Mouse (Mus musculus) cerebellum, adult 8-10 months (tissue): ENCODE results near the gene Ccl9.

Source experiments
- DNase-seq: peaks from one replicate; pipeline ENCODE4 v3.0.0; 2022

The Ccl9 gene

DNA sequence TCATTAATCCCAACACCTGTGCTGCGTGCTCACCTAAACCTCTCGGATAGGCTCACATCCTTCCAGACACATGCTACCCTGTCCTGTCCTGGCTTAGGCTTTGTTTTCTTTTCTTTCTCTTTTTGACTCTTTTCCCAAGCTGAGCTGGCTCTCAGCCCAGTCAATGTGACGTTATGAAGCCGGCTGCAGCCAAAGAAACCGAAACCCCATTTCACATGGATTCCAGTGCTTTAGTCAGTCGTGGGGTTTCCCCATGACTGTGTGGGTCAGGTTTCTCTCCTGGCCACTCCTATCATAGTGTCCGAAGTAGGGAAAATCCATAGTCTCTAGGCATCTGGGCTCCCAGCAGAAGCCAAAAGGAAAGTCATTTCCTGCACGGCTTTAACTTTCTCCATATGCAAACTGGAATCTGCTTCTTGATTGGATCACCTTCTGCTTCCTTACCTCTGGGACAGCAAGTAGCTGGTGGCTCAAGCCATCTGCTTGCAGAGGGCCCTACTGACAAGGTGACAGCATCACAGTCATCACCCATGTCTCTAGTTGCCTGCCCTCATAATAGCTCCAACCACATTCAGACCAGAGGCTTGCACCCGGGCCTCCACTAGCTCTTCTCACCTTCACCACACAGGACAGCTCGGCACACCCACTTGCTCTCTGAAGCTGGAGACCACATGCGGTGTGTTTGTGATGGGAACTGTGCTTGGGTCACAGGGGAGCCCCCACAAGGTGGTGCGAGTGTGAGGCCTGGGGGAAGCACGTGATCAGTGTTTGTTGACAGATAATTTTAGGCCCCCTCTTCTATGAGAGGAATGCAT, 43.6 kb downstream of the Ccl9 start:
- DNase-seq = peak; percentile 21

DNA sequence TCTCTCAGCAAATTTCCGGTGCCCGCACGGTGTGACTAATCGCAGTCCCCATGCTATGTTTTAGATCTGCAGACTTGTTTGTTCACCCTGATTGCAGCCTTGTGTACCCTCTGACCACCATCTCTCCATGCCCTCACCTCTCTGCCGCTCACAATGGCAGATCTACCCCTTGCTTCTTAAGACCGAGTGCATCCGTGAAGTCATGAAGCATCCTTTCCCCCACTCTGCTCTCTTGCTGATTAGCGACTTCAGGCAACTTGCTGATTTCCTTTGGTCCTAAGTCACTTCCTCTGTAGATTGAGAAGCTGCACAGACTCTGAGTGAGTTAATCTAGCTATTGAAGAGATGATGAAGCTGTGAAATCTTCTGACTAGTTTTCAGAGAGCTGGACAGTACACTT, 44.3 kb downstream of the Ccl9 start:
- no peak for DNase-seq

DNA sequence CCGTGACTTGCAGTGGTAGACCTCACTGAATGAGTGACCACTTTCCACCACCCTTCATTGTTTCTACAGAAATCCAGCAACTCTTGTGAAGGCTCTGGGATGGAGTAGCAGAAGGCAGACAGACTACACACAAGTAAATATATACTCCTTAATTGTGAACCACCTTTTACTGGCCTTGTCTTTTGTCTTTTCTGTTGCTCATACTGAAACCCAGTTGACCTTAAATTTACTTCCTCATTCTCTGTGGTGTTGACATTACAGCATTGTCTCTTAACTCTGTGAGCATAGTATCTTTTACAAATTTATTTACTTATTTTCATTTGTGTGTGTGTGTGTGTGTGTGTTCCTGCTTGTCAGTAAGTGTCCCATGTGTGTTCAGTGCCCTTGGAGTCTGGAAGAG, 45.2 kb downstream of the Ccl9 start:
- no peak for DNase-seq

DNA sequence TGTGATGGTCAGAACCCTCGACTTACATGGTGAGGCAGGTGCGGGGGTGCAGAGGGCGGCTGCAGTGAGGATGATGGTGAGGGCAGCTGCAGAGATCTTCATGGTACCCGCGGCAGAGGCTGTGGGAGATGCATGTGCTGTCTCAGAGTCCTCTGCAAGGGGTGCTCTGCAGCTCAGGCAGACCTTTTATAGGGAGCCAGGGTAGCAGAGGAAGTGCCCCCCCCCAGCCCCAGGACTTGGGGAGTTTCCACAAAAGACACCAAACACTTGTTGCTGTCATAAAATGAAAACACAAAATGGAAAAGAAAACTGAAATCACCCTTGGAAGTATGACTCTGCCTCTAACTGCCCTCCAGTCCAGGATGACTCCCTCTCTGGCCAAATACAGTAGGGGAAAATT, 48.1 kb downstream of the Ccl9 start, which contains the start of gene Ccl5:
TSS of gene Ccl5 (minus strand) at position 159 of the 400 bp plus-strand sequence.
- no peak for DNase-seq

DNA sequence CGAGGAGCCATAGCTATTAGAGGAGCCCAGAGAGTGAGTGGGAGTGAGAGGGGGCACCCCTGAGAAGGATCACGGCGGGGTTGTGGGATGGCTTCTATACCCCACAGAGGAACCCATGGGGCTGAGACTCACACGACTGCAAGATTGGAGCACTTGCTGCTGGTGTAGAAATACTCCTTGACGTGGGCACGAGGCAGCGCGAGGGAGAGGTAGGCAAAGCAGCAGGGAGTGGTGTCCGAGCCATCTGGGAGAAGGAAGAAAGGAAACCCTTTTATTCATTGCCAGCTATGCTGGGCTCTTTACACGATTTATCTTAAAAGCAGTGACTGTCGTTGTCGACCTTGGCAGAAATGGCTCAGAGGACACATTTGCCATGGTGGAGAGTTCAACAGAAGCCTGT, 49.4 kb downstream of the Ccl9 start:
- DNase-seq = no peak
